ENCODE assay signal across 8 mouse cellular contexts in genomic region chr9:102351721-102352120, GRCm38 (mm10). TPM values are rescaled to one million over a fixed set of nuclear protein-coding genes. Genes with fewer than 3 reads are reported as not detected.
A peak's percentile ranks its signal among the peaks of the same experiment; 100 is the strongest.
DNase-seq lines count a peak whose midpoint lies in the region; ATAC-seq and TF ChIP-seq lines count a peak whose summit lies in the region.

No protein-coding gene starts in this region.

- no peak overlapping the region for H3K9ac ChIP-seq in lung, embryonic 15.5 days
- H3K9ac ChIP-seq in forebrain, embryonic 14.5 days (ENCODE audit: low read length) = peak overlapping the region; percentile 87
- no peak overlapping the region for H3K9ac ChIP-seq in stomach, embryonic 16.5 days (ENCODE audit: low read length)

- H3K9me3 ChIP-seq in lung, embryonic 15.5 days = no peaks in the 10 kb centered on the region
- no peaks in the 10 kb centered on the region for H3K9me3 ChIP-seq in forebrain, embryonic 14.5 days (replicated peaks; ENCODE audit: control insufficient read depth, low read length)
- H3K9me3 ChIP-seq in limb, embryonic 10.5 days (replicated peaks) = no peaks in the 10 kb centered on the region
- H3K9me3 ChIP-seq in stomach, embryonic 16.5 days (replicated peaks; ENCODE audit: control insufficient read depth, low read length) = no peaks in the 10 kb centered on the region

- no peak overlapping the region for H3K4me3 ChIP-seq in lung, embryonic 15.5 days
- no peak overlapping the region for H3K4me3 ChIP-seq in lung, adult 2 months (replicated peaks; ENCODE audit: extremely low read depth, low read depth, low read length)
- H3K4me3 ChIP-seq in forebrain, embryonic 14.5 days (ENCODE audit: low read depth, low read length) = peak overlapping the region; percentile 83
- 0 out of 2 replicates have a peak overlapping the region, but pooled peaks have one; percentile 68 for H3K4me3 ChIP-seq in limb, embryonic 10.5 days
- H3K4me3 ChIP-seq in stomach, embryonic 16.5 days (replicated peaks; ENCODE audit: low read length) = no peak overlapping the region

- no peak overlapping the region for H3K27ac ChIP-seq in lung, embryonic 15.5 days
- H3K27ac ChIP-seq in forebrain, embryonic 14.5 days (ENCODE audit: low read depth, low read length) = peak overlapping the region; percentile 55; the same call in 1 of the 2 replicates
- H3K27ac ChIP-seq in limb, embryonic 10.5 days = no peak overlapping the region
- no peak overlapping the region for H3K27ac ChIP-seq in stomach, embryonic 16.5 days (ENCODE audit: low read length)

- peaks cover 16% of the 10 kb centered on the region for H3K4me1 ChIP-seq in lung, embryonic 15.5 days
- H3K4me1 ChIP-seq in lung, adult 2 months (ENCODE audit: control insufficient read depth, insufficient read depth, low read length) = no peaks in the 10 kb centered on the region
- H3K4me1 ChIP-seq in forebrain, embryonic 14.5 days (ENCODE audit: control insufficient read depth, insufficient read depth, low read length) = peaks cover 9% of the 10 kb centered on the region
- H3K4me1 ChIP-seq in limb, embryonic 10.5 days = peaks cover 26% of the 10 kb centered on the region
- H3K4me1 ChIP-seq in stomach, embryonic 16.5 days (ENCODE audit: control insufficient read depth, insufficient read depth, low read length) = peaks cover 5% of the 10 kb centered on the region; the same call in 1 of the 2 replicates

- peaks cover 91% of the 10 kb centered on the region for H3K27me3 ChIP-seq in lung, embryonic 15.5 days
- peaks cover 15% of the 10 kb centered on the region for H3K27me3 ChIP-seq in forebrain, embryonic 14.5 days (replicated peaks; ENCODE audit: control insufficient read depth, insufficient read depth, low read length)
- peaks cover 96% of the 10 kb centered on the region for H3K27me3 ChIP-seq in limb, embryonic 10.5 days (ENCODE audit: low read depth, poor library complexity, severe bottlenecking)
- peaks cover 64% of the 10 kb centered on the region for H3K27me3 ChIP-seq in stomach, embryonic 16.5 days (ENCODE audit: control insufficient read depth, insufficient read depth, low read length)

- WGBS in lung, embryonic 15.5 days = 6% methylated on average over 10 of the region's 10 CpGs
- 17% methylated on average over 10 of the region's 10 CpGs for WGBS in lung, adult 2 months
- WGBS in forebrain, embryonic 14.5 days = 5% methylated on average over 10 of the region's 10 CpGs
- WGBS in limb, embryonic 10.5 days = 9% methylated on average over 10 of the region's 10 CpGs
- 16% methylated on average over 10 of the region's 10 CpGs for WGBS in stomach, embryonic 16.5 days

- peak overlapping the region; percentile 97; the same call in 1 of the 2 replicates for H3K4me2 ChIP-seq in lung, embryonic 15.5 days
- peak overlapping the region; percentile 99 for H3K4me2 ChIP-seq in forebrain, embryonic 14.5 days (ENCODE audit: low read length)
- 0 out of 2 replicates have a peak overlapping the region, but pooled peaks have one; percentile 93 for H3K4me2 ChIP-seq in stomach, embryonic 16.5 days (ENCODE audit: low read depth, low read length)

- H3K36me3 ChIP-seq in lung, embryonic 15.5 days = no peaks in the 10 kb centered on the region
- no peaks in the 10 kb centered on the region for H3K36me3 ChIP-seq in forebrain, embryonic 14.5 days (ENCODE audit: control insufficient read depth, insufficient read depth, low read length)
- no peaks in the 10 kb centered on the region for H3K36me3 ChIP-seq in limb, embryonic 10.5 days
- no peaks in the 10 kb centered on the region for H3K36me3 ChIP-seq in stomach, embryonic 16.5 days (ENCODE audit: control insufficient read depth, insufficient read depth, low read length)

- no peak for ATAC-seq in lung, embryonic 15.5 days (ENCODE audit: borderline replicate concordance, extremely low read depth, low FRiP score, low TSS enrichment)
- no peak for ATAC-seq in forebrain, embryonic 14.5 days
- ATAC-seq in stomach, embryonic 16.5 days (ENCODE audit: insufficient read depth, low FRiP score) = no peak

- DNase-seq in lung, adult 2 months = no peak
- peak; percentile 54 for DNase-seq in forebrain, embryonic 14.5 days (ENCODE audit: low spot score)
- DNase-seq in limb, embryonic 10.5 days (ENCODE audit: low spot score) = no peak
- no peak for DNase-seq in heart, adult 8-10 months (ENCODE audit: low spot score)
- no peak for DNase-seq in adrenal gland, postnatal 25 days
- DNase-seq in lung, postnatal 14 days = no peak

- no peak for TF ChIP-seq CTCF in lung, adult 2 months (IDR thresholded peaks at IDR 0.05; ENCODE audit: insufficient read depth, low read length)

- no peak for TF ChIP-seq POLR2A in lung, adult 2 months (IDR thresholded peaks at IDR 0.05; ENCODE audit: borderline replicate concordance, extremely low read depth, low read depth, low read length)

RNA-seq across cellular contexts. Expression of gene Ephb1, which starts 2.8 kb away (rescaled TPM):
- polyA plus RNA-seq in lung, embryonic 15.5 days (2015; fragmentation: Nextera tagmentation; extraction: Ambion mirVana) = 1.7 and 1.8 TPM in 2 replicates
- 1.00 and 1.1 TPM in 2 replicates for polyA plus RNA-seq in lung, adult 2 months (2012; rRNA removed)
- polyA plus RNA-seq in forebrain, embryonic 14.5 days (2014; fragmentation: Nextera tagmentation; extraction: Ambion mirVana) = 27.8 and 32.5 TPM in 2 replicates
- 1.1 and 1.2 TPM in 2 replicates for polyA plus RNA-seq in limb, embryonic 10.5 days (2016; fragmentation: Nextera tagmentation; extraction: Ambion mirVana)
- 3.6 TPM in 2 replicates for polyA plus RNA-seq in stomach, embryonic 16.5 days (2015; fragmentation: Nextera tagmentation; extraction: Ambion mirVana)
- 10 to 100 TPM; 21.2 to 26.3 (median 24.3) TPM for total RNA-seq in heart, adult 8-10 months (2022)
- 2.9 and 3.8 TPM in 2 replicates for total RNA-seq in adrenal gland, postnatal 25 days (2021)

Comparison
In these comparisons a context has a peak if more than half of its experiments do, and no peak if none do; other contexts are left out.
1. H3K4me3 ChIP-seq: peak in forebrain, embryonic 14.5 days (single experiment) and limb, embryonic 10.5 days (single experiment); none in lung, embryonic 15.5 days (single experiment), lung, adult 2 months (single experiment) and stomach, embryonic 16.5 days (single experiment).
2. Peak in every context shown above with its lines, with median percentiles within 50 percentile points of each other: H3K4me2 ChIP-seq.